Comparison of ENCODE assay signal across 8 mouse cellular contexts in the genomic region with DNA sequence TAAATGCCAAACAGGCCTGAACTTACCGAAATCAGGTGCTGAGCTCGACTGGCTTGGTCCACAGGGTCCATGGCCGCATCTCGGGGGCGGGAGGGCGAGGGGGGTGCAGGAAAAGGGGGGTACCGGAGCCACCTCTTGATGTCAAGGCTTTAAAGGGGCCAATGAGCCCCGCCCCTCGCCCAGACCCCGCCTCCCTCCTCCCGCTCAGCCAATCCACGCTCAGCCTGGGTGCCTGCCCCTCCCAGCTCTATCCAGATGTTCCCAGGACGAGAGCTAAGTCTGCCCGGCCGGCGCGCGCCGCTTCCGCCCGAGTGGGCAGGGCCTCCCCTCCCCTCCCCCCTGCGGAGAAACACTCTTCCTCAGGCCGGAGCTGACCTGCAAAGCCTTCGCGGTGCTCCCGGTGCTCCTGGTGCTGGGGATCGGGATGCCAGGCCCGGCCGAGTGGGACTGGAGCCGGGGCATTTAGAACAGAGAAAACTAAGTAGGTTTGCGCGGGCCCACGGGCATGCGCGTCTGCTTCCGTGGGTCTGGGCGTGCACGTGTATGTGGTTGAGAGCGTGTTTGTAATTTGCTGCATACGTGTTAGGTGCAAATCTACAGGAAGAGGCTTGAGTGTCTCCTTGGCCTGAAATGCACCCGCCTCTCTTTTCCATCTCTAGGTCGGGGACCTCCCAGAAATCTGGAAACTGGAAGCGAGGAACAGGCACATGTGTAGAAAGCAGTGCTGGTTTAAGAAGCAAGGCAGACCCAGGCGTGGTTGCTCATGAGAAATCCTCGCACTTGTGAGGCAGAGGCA. TPM values are rescaled to one million over a fixed set of nuclear protein-coding genes. Genes with fewer than 3 reads are reported as not detected.
DNase-seq lines count a peak whose midpoint lies in the region; ATAC-seq lines count a peak whose summit lies in the region.

A gene (minus strand): TSS at position 143 of the 796 bp plus-strand sequence.

- H3K4me3 ChIP-seq in hindbrain, embryonic 13.5 days: peak within 1 kb of the TSS; percentile 67

- H3K27ac ChIP-seq in hindbrain, embryonic 13.5 days: peak within 1 kb of the TSS; percentile 91

- ATAC-seq in hindbrain, embryonic 13.5 days (ENCODE audit: low FRiP score): peak; percentile 94

- DNase-seq in NIH3T3 (ENCODE audit: low read depth): peak; percentile 97
- DNase-seq in cerebellum, adult 9-11 months: peak; percentile 86
- DNase-seq in frontal cortex, postnatal 10 days (ENCODE audit: low spot score in 2 of 2): peak; percentile 88 to 90
- peak; percentile 87 for DNase-seq in left cerebral cortex, adult 11 months (ENCODE audit: low spot score)
- peak; percentile 95 for DNase-seq in lung, postnatal 4 days
- peak; percentile 80 for DNase-seq in retina, postnatal 7 days (ENCODE audit: low read depth, low spot score)
- peak; percentile 70 for DNase-seq in urinary bladder, adult 2 months (ENCODE audit: low spot score)

- peak within 1 kb of the TSS; percentile 78 for H3K4me2 ChIP-seq in hindbrain, embryonic 13.5 days

- WGBS in hindbrain, embryonic 13.5 days: under 1% methylated on average over 45 of the region's 45 CpGs

- H3K4me1 ChIP-seq in hindbrain, embryonic 13.5 days (replicated peaks): peaks cover 50% of the 10 kb centered on the region

- no peaks in the 10 kb centered on the region for H3K9me3 ChIP-seq in hindbrain, embryonic 13.5 days

- H3K9ac ChIP-seq in hindbrain, embryonic 13.5 days: peak within 1 kb of the TSS; percentile 85

- H3K27me3 ChIP-seq in hindbrain, embryonic 13.5 days: no peaks in the 10 kb centered on the region

- H3K36me3 ChIP-seq in hindbrain, embryonic 13.5 days: 0 out of 2 replicates have a peak, but pooled peaks cover 2% of the 10 kb centered on the region

RNA-seq across cellular contexts. Expression of the gene that starts here (rescaled TPM):
- 12.3 and 13.6 TPM in 2 replicates for polyA plus RNA-seq in hindbrain, embryonic 13.5 days (2015; fragmentation: Nextera tagmentation; extraction: Ambion mirVana)
- polyA plus RNA-seq in urinary bladder, adult 2 months (2012; rRNA removed): 3.3 and 5.0 TPM in 2 replicates

Comparison
In these comparisons a context has a peak if more than half of its experiments do, and no peak if none do; other contexts are left out.
1. Peak in every context shown above with its lines: DNase-seq, ATAC-seq, H3K4me3 ChIP-seq and H3K27ac ChIP-seq.